Mouse (Mus musculus): Measurements from ENCODE around the gene Tuba3a. TPM values are rescaled to one million over a fixed set of nuclear protein-coding genes. Genes with fewer than 3 reads are reported as not detected.
A peak's percentile ranks its signal among the peaks of the same experiment; 100 is the strongest.
"Not testable (repeated sequence)": the region's sequence is repeated elsewhere in the genome, so short reads cannot be mapped to it uniquely, and the experiment has no call there.

Gene Tuba3a
- polyA plus RNA-seq, 1 experiment from 2014 or later: not detected

DNA sequence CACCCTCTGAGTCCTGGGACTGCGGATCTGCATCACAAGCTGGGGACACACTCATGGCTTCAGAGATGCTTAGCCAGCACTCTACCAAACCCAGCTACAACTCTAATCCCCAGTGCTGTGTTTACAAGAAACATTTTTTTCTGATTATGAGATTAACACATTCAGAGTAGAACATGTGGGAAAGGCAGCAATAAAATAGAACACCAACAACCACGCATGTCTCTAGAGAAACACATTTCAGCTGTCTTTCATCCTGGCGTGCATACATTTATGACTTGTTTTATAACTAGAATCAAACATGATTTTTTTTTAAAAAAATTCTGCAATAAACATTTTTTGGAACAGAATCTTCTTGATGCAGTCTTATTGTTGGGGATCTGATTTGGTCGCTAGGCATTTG, 1.1 kb upstream of the Tuba3a start:
- Histone ChIP-seq H3K36me3 (replicated peaks; ENCODE audit: control insufficient read depth, insufficient read depth, low read depth, low read length) (no peaks in the 10 kb centered on the region), H3K9me3 (replicated peaks; ENCODE audit: control insufficient read depth, low read length) (no peaks in the 10 kb centered on the region; the same call in 1 of the 2 replicates), H3K4me1 (ENCODE audit: control insufficient read depth, insufficient read depth, low read length) (no peaks in the 10 kb centered on the region), H3K4me2 (ENCODE audit: low read depth, low read length) (no peak overlapping the region), H3K9ac (replicated peaks; ENCODE audit: low read length) (no peak overlapping the region), H3K27ac (replicated peaks; ENCODE audit: low read depth, low read length) (no peak overlapping the region), H3K27me3 (ENCODE audit: control insufficient read depth, insufficient read depth, low read length) (no peaks in the 10 kb centered on the region), H3K4me3 (ENCODE audit: low read depth, low read length) (no peak overlapping the region)
- 89% methylated on average over 4 of the region's 4 CpGs for WGBS
- ATAC-seq (replicated peaks; ENCODE audit: insufficient number of reproducible peaks, low FRiP score, low TSS enrichment, low read depth) (no peak), DNase-seq (ENCODE audit: low spot score) (no peak)

DNA sequence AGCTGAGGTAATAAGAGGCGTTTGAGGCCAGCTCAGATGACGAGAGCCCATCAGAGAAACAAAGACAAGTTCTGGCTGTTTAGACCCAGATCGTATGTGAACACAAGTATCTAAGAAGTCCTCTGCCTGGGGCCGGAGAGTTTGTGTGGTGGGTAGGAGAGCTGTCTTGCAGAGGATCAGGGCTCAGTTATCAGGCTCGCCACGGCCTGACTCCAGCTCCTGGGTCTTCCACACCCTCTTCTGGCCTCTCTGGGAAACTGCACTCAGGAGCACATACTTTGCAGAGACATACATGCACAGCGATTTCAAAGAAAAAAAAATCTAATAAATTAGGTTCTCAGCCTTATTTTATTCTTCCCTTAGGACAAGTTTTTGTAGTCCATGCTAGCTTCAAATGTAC, 1.1 kb downstream of the Tuba3a start:
- H3K9ac ChIP-seq (replicated peaks; ENCODE audit: low read length): no peak overlapping the region
- no peaks in the 10 kb centered on the region for H3K4me1 ChIP-seq (ENCODE audit: control insufficient read depth, insufficient read depth, low read length)
- no peaks in the 10 kb centered on the region for H3K36me3 ChIP-seq (replicated peaks; ENCODE audit: control insufficient read depth, insufficient read depth, low read depth, low read length)
- H3K27me3 ChIP-seq (ENCODE audit: control insufficient read depth, insufficient read depth, low read length): no peaks in the 10 kb centered on the region
- no peak overlapping the region for H3K4me3 ChIP-seq (ENCODE audit: low read depth, low read length)
- DNase-seq (ENCODE audit: low spot score) (no peak), ATAC-seq (replicated peaks; ENCODE audit: insufficient number of reproducible peaks, low FRiP score, low TSS enrichment, low read depth) (no peak)
- WGBS: 90% methylated on average over 7 of the region's 7 CpGs
- no peak overlapping the region for H3K4me2 ChIP-seq (ENCODE audit: low read depth, low read length)
- H3K9me3 ChIP-seq (replicated peaks; ENCODE audit: control insufficient read depth, low read length): no peaks in the 10 kb centered on the region; the same call in 1 of the 2 replicates
- H3K27ac ChIP-seq (replicated peaks; ENCODE audit: low read depth, low read length): no peak overlapping the region

DNA sequence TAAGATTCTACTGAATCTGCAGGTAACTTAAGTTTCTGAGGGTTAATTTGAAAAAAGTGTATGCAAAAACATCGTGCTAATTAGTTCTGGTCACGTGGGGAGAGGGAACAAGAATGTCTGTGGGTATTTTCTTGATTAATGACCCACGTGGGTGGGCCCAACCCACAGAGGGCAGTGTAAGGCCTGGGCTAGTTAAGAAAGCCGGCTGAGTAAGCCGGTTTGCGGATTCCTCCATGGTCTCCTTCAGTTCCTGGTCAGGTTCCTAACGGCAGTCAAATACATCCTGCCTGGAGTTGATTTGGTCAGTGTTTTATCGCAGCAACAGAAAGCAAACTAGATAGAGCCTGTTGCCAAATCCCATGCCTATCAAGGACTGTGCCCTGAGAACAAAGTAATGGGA, 1.6 kb downstream of the Tuba3a start:
- Histone ChIP-seq H3K27ac (replicated peaks; ENCODE audit: low read depth, low read length) (no peak overlapping the region), H3K27me3 (ENCODE audit: control insufficient read depth, insufficient read depth, low read length) (no peaks in the 10 kb centered on the region), H3K36me3 (replicated peaks; ENCODE audit: control insufficient read depth, insufficient read depth, low read depth, low read length) (no peaks in the 10 kb centered on the region), H3K4me2 (ENCODE audit: low read depth, low read length) (no peak overlapping the region), H3K9ac (replicated peaks; ENCODE audit: low read length) (no peak overlapping the region), H3K4me3 (ENCODE audit: low read depth, low read length) (no peak overlapping the region), H3K4me1 (ENCODE audit: control insufficient read depth, insufficient read depth, low read length) (no peaks in the 10 kb centered on the region), H3K9me3 (replicated peaks; ENCODE audit: control insufficient read depth, low read length) (no peaks in the 10 kb centered on the region; the same call in 1 of the 2 replicates)
- 60% methylated on average over 8 of the region's 8 CpGs for WGBS
- DNase-seq (ENCODE audit: low spot score) (no peak), ATAC-seq (replicated peaks; ENCODE audit: insufficient number of reproducible peaks, low FRiP score, low TSS enrichment, low read depth) (no peak)

GRCm38 (mm10) chr6:125282721-125283120, 3.1 kb downstream of the Tuba3a start:
- not testable (repeated sequence) for H3K4me1 ChIP-seq (ENCODE audit: control insufficient read depth, insufficient read depth, low read length); H3K27ac ChIP-seq (replicated peaks; ENCODE audit: low read depth, low read length); H3K27me3 ChIP-seq (ENCODE audit: control insufficient read depth, insufficient read depth, low read length); H3K4me2 ChIP-seq (ENCODE audit: low read depth, low read length); ATAC-seq (replicated peaks; ENCODE audit: insufficient number of reproducible peaks, low FRiP score, low TSS enrichment, low read depth); H3K9ac ChIP-seq (replicated peaks; ENCODE audit: low read length); H3K4me3 ChIP-seq (ENCODE audit: low read depth, low read length); H3K36me3 ChIP-seq (replicated peaks; ENCODE audit: control insufficient read depth, insufficient read depth, low read depth, low read length); H3K9me3 ChIP-seq (replicated peaks; ENCODE audit: control insufficient read depth, low read length); DNase-seq (ENCODE audit: low spot score)
- WGBS: 92% methylated on average over 13 of the region's 13 CpGs

GRCm38 (mm10) chr6:125279729-125280128, 6.1 kb downstream of the Tuba3a start:
- H3K36me3 ChIP-seq (replicated peaks; ENCODE audit: control insufficient read depth, insufficient read depth, low read depth, low read length): no peaks in the 10 kb centered on the region
- 68% methylated on average over 8 of the region's 8 CpGs for WGBS
- no peak for DNase-seq (ENCODE audit: low spot score)
- H3K9ac ChIP-seq (replicated peaks; ENCODE audit: low read length): no peak overlapping the region
- no peaks in the 10 kb centered on the region for H3K27me3 ChIP-seq (ENCODE audit: control insufficient read depth, insufficient read depth, low read length)
- no peak for ATAC-seq (replicated peaks; ENCODE audit: insufficient number of reproducible peaks, low FRiP score, low TSS enrichment, low read depth)
- H3K4me2 ChIP-seq (ENCODE audit: low read depth, low read length): no peak overlapping the region
- no peak overlapping the region for H3K27ac ChIP-seq (replicated peaks; ENCODE audit: low read depth, low read length)
- no peaks in the 10 kb centered on the region for H3K4me1 ChIP-seq (ENCODE audit: control insufficient read depth, insufficient read depth, low read length)
- H3K4me3 ChIP-seq (ENCODE audit: low read depth, low read length): no peak overlapping the region
- H3K9me3 ChIP-seq (replicated peaks; ENCODE audit: control insufficient read depth, low read length): no peaks in the 10 kb centered on the region

DNA sequence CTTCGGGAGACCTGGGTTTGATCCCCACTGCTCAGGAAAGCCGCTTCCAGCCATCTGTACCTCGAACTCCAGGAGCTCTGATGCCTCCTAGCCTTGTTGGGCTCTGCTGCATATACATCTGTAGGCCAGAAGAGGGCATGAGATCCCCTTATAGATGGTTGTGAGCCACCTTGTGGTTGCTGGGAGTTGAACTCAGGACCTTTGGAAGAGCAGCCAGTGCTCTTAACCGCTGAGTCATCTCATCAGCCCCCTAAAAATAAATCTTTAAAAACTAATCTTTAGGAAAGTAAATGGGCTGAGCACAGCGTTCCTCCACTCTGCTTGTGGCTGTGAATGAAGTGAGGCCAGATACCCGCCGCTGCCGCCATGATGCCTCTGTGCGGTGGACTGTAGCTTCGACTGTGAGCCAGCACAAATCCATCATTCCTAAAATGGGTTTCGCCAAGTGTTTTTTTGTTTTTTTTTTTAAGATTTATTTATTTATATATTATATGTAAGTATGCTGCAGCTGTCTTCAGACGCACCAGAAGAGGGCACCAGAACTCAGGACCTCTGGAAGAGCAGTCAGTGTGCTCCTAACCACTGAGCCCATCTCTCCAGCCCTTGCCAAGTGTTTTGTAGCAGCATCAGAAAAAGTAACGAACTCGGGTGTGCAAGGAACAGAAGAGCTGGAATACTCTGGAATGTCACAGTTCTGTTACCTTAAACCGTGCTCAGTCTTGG, 10.8 kb downstream of the Tuba3a start:
- no peak overlapping the region for H3K4me3 ChIP-seq (ENCODE audit: low read depth, low read length)
- no peaks in the 10 kb centered on the region for H3K36me3 ChIP-seq (replicated peaks; ENCODE audit: control insufficient read depth, insufficient read depth, low read depth, low read length)
- H3K9me3 ChIP-seq (replicated peaks; ENCODE audit: control insufficient read depth, low read length): no peaks in the 10 kb centered on the region
- no peak overlapping the region for H3K27ac ChIP-seq (replicated peaks; ENCODE audit: low read depth, low read length)
- H3K4me1 ChIP-seq (ENCODE audit: control insufficient read depth, insufficient read depth, low read length): no peaks in the 10 kb centered on the region; the same call in 1 of the 2 replicates
- H3K9ac ChIP-seq (replicated peaks; ENCODE audit: low read length): no peak overlapping the region
- WGBS: 58% methylated on average over 15 of the region's 15 CpGs
- no peak overlapping the region for H3K4me2 ChIP-seq (ENCODE audit: low read depth, low read length)
- ATAC-seq (replicated peaks; ENCODE audit: insufficient number of reproducible peaks, low FRiP score, low TSS enrichment, low read depth) (no peak), DNase-seq (ENCODE audit: low spot score) (peak; percentile 60)
- no peaks in the 10 kb centered on the region for H3K27me3 ChIP-seq (ENCODE audit: control insufficient read depth, insufficient read depth, low read length)

DNA sequence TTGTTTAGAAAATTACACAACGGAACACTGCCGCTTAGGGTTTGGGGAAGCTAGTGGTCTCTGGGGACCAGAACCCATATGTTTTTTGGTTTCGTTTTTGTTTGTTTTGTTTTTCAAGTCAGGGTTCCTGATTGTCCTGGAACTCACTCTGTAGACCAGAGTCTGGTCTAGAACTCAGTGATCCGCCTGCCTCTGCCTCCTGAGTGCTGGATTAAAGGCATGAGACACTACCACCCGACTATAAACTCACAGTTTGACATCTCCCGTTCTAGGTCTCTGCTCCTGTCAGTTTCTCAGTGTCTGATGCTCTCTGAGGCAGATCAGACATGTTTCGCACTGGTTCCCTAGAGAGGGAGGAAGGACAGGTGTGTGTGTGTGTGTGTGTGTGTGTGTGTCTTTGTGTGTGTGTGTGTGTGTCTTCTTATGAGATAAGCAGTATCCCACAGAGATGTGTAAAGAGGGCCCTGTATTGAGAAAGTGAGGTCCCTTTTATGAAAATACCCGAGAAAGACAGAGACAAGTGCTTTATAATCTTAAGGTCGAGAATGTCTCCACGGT, 13.5 kb downstream of the Tuba3a start:
- whole genome bisulfite sequencing: 78% methylated on average over 10 of the region's 10 CpGs
- no peaks in the 10 kb centered on the region for H3K27me3 ChIP-seq (ENCODE audit: control insufficient read depth, insufficient read depth, low read length)
- no peak overlapping the region for H3K4me2 ChIP-seq (ENCODE audit: low read depth, low read length)
- no peaks in the 10 kb centered on the region for H3K36me3 ChIP-seq (replicated peaks; ENCODE audit: control insufficient read depth, insufficient read depth, low read depth, low read length)
- H3K27ac ChIP-seq (replicated peaks; ENCODE audit: low read depth, low read length): no peak overlapping the region
- ATAC-seq (replicated peaks; ENCODE audit: insufficient number of reproducible peaks, low FRiP score, low TSS enrichment, low read depth): no peak
- no peaks in the 10 kb centered on the region for H3K9me3 ChIP-seq (replicated peaks; ENCODE audit: control insufficient read depth, low read length)
- H3K9ac ChIP-seq (replicated peaks; ENCODE audit: low read length): no peak overlapping the region
- no peak for DNase-seq (ENCODE audit: low spot score)
- H3K4me3 ChIP-seq (ENCODE audit: low read depth, low read length): no peak overlapping the region
- H3K4me1 ChIP-seq (ENCODE audit: control insufficient read depth, insufficient read depth, low read length): no peaks in the 10 kb centered on the region; the same call in 1 of the 2 replicates

- WGBS: 12% methylated on average over 17 of the region's 17 CpGs
These were observed 14.2 kb downstream of the Tuba3a start for GRCm38 (mm10) chr6:125271455-125272227.

More at GRCm38 (mm10) chr6:125271455-125272227, 14.2 kb downstream of the Tuba3a start:
- DNase-seq (ENCODE audit: low spot score): peak; percentile 91
- Histone ChIP-seq H3K9me3 (replicated peaks; ENCODE audit: control insufficient read depth, low read length) (no peaks in the 10 kb centered on the region), H3K4me2 (ENCODE audit: low read depth, low read length) (peak overlapping the region; percentile 25; the same call in 1 of the 2 replicates), H3K4me1 (ENCODE audit: control insufficient read depth, insufficient read depth, low read length) (no peaks in the 10 kb centered on the region; the same call in 1 of the 2 replicates), H3K27me3 (ENCODE audit: control insufficient read depth, insufficient read depth, low read length) (no peaks in the 10 kb centered on the region), H3K27ac (replicated peaks; ENCODE audit: low read depth, low read length) (no peak overlapping the region), H3K9ac (replicated peaks; ENCODE audit: low read length) (peak overlapping the region; percentile 28), H3K36me3 (replicated peaks; ENCODE audit: control insufficient read depth, insufficient read depth, low read depth, low read length) (no peaks in the 10 kb centered on the region), H3K4me3 (ENCODE audit: low read depth, low read length) (no peak overlapping the region)
- peak; percentile 79 for ATAC-seq (replicated peaks; ENCODE audit: insufficient number of reproducible peaks, low FRiP score, low TSS enrichment, low read depth)

Measured in embryonic facial prominence, embryonic 11.5 days (tissue).